Mouse (Mus musculus): ENCODE measurements around the gene Gm2663. TPM values are rescaled to one million over a fixed set of nuclear protein-coding genes. Genes with fewer than 3 reads are reported as not detected.
A peak's percentile ranks its signal among the peaks of the same experiment; 100 is the strongest.
"Not testable (repeated sequence)": the region's sequence is repeated elsewhere in the genome, so short reads cannot be mapped to it uniquely, and the experiment has no call there.

Gm2663 gene
- not detected for total RNA-seq (2018; cell fraction: chromatin; rRNA removed)
- total RNA-seq (2018; cell fraction: cytosol; rRNA removed) = not detected
- total RNA-seq (2018; cell fraction: nucleus; rRNA removed) = not detected
- not detected in 3 replicates for polyA plus RNA-seq (2018)

DNA sequence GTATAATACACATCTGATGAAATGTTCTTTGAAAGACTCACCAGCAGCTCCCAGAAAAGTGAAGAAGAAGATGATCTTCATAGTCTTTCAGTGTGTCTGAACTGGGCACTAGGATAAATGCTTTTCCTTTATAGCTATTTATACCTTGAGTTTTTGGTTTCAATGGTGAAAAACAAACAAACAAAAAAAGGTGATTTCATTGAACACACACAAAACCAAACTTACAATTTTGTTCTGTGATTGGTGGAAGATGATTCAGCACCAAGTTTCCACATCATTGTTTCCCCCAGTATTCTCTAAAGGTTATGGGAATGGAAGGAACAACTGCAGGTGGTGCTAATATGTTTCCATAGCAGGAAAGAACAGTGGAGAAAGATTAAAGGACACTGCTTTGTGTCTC lies at the start of gene Gm2663:
Gm2663 (minus strand) TSS at position 101 of the 400 bp plus-strand sequence.
- not testable (repeated sequence) for H3K79me2 ChIP-seq (ENCODE audit: inconsistent target); H3K27ac ChIP-seq; H3K36me3 ChIP-seq (ENCODE audit: inconsistent target); H3K4me3 ChIP-seq (ENCODE audit: inconsistent target)

GRCm38 (mm10) chr6:41048602-41049001 lies 49.3 kb upstream of the Gm2663 start:
- WGBS (ENCODE audit: missing documents) = 21% methylated on average over 1 of the region's 1 CpGs
- no peak overlapping the region for H3K27ac ChIP-seq
- no peaks in the 10 kb centered on the region for H3K36me3 ChIP-seq (ENCODE audit: inconsistent target)
- H3K4me3 ChIP-seq (ENCODE audit: inconsistent target) = no peak overlapping the region
- H3K79me2 ChIP-seq (ENCODE audit: inconsistent target) = no peaks in the 10 kb centered on the region

GRCm38 (mm10) chr6:41047961-41048360 lies 48.7 kb upstream of the Gm2663 start:
- Histone ChIP-seq H3K79me2 (ENCODE audit: inconsistent target) (no peaks in the 10 kb centered on the region), H3K4me3 (ENCODE audit: inconsistent target) (no peak overlapping the region), H3K36me3 (ENCODE audit: inconsistent target) (no peaks in the 10 kb centered on the region), H3K27ac (no peak overlapping the region)
- WGBS (ENCODE audit: missing documents) = 100% methylated on average over 1 of the region's 1 CpGs

DNA sequence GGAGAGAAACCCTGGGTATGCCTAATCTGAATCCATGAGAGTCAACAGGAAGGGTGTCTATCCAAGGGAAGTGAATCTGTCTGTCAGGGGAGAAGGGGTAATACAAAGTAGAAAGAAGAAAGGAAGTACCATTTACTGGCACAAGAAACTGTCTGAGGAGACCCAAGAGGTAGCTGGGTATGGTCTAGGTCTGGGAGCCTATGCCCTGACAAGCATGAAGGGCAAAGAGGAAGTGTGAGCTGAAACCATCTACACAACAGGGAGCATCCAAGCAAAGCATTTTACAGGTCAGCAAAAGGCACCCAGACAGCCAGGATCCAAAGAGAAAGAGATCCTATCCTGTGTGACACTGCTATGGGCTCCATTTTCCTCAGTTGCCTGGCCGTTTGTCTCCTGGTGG lies 47.9 kb upstream of the Gm2663 start:
- H3K79me2 ChIP-seq (ENCODE audit: inconsistent target) = no peaks in the 10 kb centered on the region
- WGBS (ENCODE audit: missing documents) = 64% methylated on average over 1 of the region's 1 CpGs
- H3K36me3 ChIP-seq (ENCODE audit: inconsistent target) = no peaks in the 10 kb centered on the region
- no peak overlapping the region for H3K4me3 ChIP-seq (ENCODE audit: inconsistent target)
- H3K27ac ChIP-seq = no peak overlapping the region

DNA sequence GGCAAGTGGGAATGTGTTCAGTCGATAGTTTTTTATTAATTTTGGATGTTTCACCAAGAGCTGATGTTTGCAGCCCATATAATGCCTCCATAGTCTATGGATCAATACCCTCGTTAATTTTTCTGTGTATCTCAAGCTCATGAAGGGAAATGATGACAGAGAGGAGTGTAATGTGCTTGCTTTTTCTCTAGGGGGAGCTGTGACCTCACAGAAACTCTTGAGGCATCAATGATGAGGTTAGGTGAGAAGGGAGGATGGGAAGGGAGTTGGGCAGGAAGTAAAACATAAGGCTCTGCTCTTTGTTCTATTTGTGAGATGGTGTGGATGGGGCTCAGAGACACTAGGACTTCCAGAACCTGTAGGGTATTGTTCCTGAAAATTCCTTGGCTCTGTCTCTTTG lies 47.3 kb upstream of the Gm2663 start:
- Histone ChIP-seq H3K27ac (no peak overlapping the region), H3K36me3 (ENCODE audit: inconsistent target) (no peaks in the 10 kb centered on the region), H3K79me2 (ENCODE audit: inconsistent target) (no peaks in the 10 kb centered on the region), H3K4me3 (ENCODE audit: inconsistent target) (no peak overlapping the region)
- 55% methylated on average over 2 of the region's 2 CpGs for WGBS (ENCODE audit: missing documents)

DNA sequence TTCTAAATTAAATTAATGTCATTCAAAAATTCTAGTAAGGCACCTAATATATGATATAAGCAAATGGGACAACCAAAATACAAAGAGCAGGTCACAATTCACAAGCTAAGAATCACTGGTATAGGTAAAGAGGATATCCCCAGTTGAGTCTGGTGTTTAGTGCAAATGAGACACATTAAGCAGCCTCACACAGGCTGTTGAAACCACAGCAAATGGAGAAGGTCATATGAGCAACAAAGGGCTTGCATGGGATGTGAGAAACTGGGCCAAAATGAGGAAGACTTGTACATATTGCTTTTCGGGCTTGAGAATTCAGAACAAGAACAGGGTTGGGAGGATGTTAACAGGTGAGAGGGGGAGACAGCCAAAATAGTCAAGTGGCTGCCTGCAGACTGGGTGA lies 45.5 kb upstream of the Gm2663 start:
- no peak overlapping the region for H3K4me3 ChIP-seq (ENCODE audit: inconsistent target)
- WGBS (ENCODE audit: missing documents) = 14% methylated on average over 1 of the region's 1 CpGs
- H3K79me2 ChIP-seq (ENCODE audit: inconsistent target) = no peaks in the 10 kb centered on the region

DNA sequence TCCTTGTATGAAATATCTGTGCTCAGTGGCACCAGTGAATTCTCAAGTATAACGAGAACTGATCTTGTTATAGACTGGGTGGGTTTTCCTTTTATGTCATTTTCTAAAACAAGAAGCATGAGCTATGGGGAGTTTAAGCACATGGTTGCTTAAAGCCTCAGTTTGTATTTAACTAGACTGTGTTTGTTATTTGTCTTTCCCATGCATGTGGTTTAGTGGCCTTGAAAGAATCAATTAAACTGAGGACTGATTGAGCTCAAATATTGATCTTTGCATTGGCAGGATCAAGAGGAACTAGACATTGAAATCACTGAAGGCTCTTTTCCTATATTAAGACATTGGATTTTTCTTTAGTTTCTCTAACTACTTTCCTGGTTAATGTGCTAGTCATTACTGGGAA lies 45.0 kb upstream of the Gm2663 start:
- H3K4me3 ChIP-seq (ENCODE audit: inconsistent target) = no peak overlapping the region
- H3K27ac ChIP-seq = no peak overlapping the region
- no peaks in the 10 kb centered on the region for H3K79me2 ChIP-seq (ENCODE audit: inconsistent target)
- no peaks in the 10 kb centered on the region for H3K36me3 ChIP-seq (ENCODE audit: inconsistent target)
- 100% methylated on average over 1 of the region's 1 CpGs for WGBS (ENCODE audit: missing documents)

More for the DNA sequence above, 45.5 kb upstream of the Gm2663 start:
- no peak overlapping the region for H3K27ac ChIP-seq
- H3K36me3 ChIP-seq (ENCODE audit: inconsistent target) = no peaks in the 10 kb centered on the region

DNA sequence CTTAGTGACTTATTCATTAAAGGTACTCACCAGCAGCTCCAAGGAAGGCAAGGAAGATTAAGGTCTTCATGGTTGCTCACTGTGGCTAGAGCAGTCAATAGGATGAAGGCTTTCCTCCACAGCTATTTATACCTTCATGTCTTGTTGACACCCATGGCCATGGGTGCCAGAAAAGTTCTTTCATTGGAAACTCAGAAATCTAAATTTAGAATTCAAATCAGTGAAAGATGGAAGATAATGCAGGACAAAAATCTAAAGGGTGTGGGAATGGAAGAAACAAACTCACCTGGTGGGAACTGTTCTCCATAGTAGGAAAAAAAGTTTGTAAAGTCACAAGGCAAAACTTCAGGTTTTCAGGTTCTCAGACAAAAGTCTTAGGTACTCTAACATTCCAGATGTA lies 36.1 kb upstream of the Gm2663 start, which contains the start of gene 2210010C04Rik:
2210010C04Rik (minus strand) TSS at position 101 of the 400 bp plus-strand sequence.
- Histone ChIP-seq H3K27ac (no peak within 1 kb of the TSS), H3K36me3 (ENCODE audit: inconsistent target) (no peaks in the 10 kb centered on the region), H3K4me3 (ENCODE audit: inconsistent target) (no peak within 1 kb of the TSS), H3K79me2 (ENCODE audit: inconsistent target) (no peaks in the 10 kb centered on the region)

DNA sequence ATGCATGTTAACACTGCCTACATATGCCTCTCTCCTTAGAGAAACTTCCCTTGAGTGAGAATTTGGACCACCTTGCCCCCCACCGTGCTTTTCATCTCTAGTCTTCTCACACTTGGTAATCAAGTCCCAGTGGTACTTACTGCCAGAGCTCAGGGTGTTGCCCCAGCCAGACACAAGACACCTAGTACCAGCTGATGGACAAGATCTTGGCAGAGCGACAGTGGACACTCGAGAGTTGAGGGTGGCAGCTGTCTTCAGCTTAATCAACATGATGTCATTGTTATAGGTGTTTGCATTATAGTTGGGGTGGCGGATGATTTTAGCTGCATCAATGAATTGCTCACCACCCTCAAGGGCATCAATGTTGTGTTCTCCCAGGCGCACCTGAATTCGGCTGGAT lies 33.5 kb upstream of the Gm2663 start:
- H3K27ac ChIP-seq = no peak overlapping the region
- H3K79me2 ChIP-seq (ENCODE audit: inconsistent target) = no peaks in the 10 kb centered on the region
- no peak overlapping the region for H3K4me3 ChIP-seq (ENCODE audit: inconsistent target)
- 94% methylated on average over 6 of the region's 6 CpGs for WGBS (ENCODE audit: missing documents)
- no peaks in the 10 kb centered on the region for H3K36me3 ChIP-seq (ENCODE audit: inconsistent target)

- H3K79me2 ChIP-seq (ENCODE audit: inconsistent target) = no peaks in the 10 kb centered on the region
- H3K27ac ChIP-seq = no peak overlapping the region
- WGBS (ENCODE audit: missing documents) = 89% methylated on average over 3 of the region's 3 CpGs
- H3K36me3 ChIP-seq (ENCODE audit: inconsistent target) = no peaks in the 10 kb centered on the region
- no peak overlapping the region for H3K4me3 ChIP-seq (ENCODE audit: inconsistent target)
These were observed 33.0 kb upstream of the Gm2663 start for GRCm38 (mm10) chr6:41032231-41032630.

- H3K36me3 ChIP-seq (ENCODE audit: inconsistent target) = no peaks in the 10 kb centered on the region
- H3K4me3 ChIP-seq (ENCODE audit: inconsistent target) = no peak overlapping the region
- 91% methylated on average over 3 of the region's 3 CpGs for WGBS (ENCODE audit: missing documents)
- no peak overlapping the region for H3K27ac ChIP-seq
- no peaks in the 10 kb centered on the region for H3K79me2 ChIP-seq (ENCODE audit: inconsistent target)
These were observed 31.5 kb upstream of the Gm2663 start for GRCm38 (mm10) chr6:41030821-41031220.

DNA sequence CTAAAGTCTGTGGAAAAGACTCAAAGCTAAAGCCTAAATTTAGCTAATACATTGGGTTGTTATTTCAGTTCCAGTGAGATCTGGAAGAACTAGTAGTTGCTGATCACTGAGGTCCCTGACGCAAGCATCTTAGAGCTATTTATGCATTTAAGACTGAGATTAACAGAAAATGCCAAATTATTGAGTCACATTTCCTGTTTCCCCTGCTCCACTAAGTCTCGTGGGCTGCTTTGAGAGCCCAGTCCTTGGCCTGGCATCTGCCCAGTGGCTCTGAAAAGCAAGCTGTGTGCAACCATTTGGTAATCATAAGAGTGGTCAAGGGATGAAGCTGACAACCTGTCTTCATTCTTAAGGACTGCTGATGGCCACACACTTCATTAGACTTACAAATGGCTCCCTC lies 27.8 kb upstream of the Gm2663 start:
- no peak overlapping the region for H3K4me3 ChIP-seq (ENCODE audit: inconsistent target)
- H3K36me3 ChIP-seq (ENCODE audit: inconsistent target) = no peaks in the 10 kb centered on the region
- WGBS (ENCODE audit: missing documents) = 0% methylated on average over 2 of the region's 2 CpGs
- H3K27ac ChIP-seq = peak overlapping the region; percentile 66
- no peaks in the 10 kb centered on the region for H3K79me2 ChIP-seq (ENCODE audit: inconsistent target)

GRCm38 (mm10) chr6:41025873-41026650 lies 26.8 kb upstream of the Gm2663 start:
- no peaks in the 10 kb centered on the region for H3K36me3 ChIP-seq (ENCODE audit: inconsistent target)
- WGBS (ENCODE audit: missing documents) = 68% methylated on average over 2 of the region's 2 CpGs
- no peak overlapping the region for H3K4me3 ChIP-seq (ENCODE audit: inconsistent target)
- H3K79me2 ChIP-seq (ENCODE audit: inconsistent target) = no peaks in the 10 kb centered on the region
- peak overlapping the region; percentile 66 for H3K27ac ChIP-seq

DNA sequence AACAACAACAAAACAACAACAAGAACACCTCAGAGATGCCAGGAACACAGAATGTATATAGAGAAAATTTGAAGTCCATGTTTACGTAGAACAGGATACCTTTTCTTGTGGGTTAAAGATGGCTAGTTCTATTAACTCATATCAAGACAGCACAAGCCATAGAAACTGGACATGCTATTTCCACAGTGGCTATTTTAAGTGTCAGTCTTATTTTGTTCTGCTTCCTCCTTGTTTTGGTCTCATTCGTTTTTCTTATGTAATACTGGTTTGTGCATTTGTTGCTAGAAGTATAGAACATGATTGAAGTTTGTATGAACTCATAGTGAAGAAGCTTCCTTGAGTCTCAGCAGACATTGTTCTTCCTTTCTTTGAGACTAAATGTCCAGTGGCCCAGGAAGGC lies 19.9 kb upstream of the Gm2663 start:
- Histone ChIP-seq H3K4me3 (ENCODE audit: inconsistent target) (no peak overlapping the region), H3K36me3 (ENCODE audit: inconsistent target) (no peaks in the 10 kb centered on the region), H3K27ac (peak overlapping the region; percentile 4; the same call in 1 of the 2 replicates), H3K79me2 (ENCODE audit: inconsistent target) (no peaks in the 10 kb centered on the region)
- 34% methylated on average over 2 of the region's 2 CpGs for WGBS (ENCODE audit: missing documents)

GRCm38 (mm10) chr6:41018629-41019028 lies 19.4 kb upstream of the Gm2663 start:
- no peak overlapping the region for H3K4me3 ChIP-seq (ENCODE audit: inconsistent target)
- H3K79me2 ChIP-seq (ENCODE audit: inconsistent target) = no peaks in the 10 kb centered on the region
- no peak overlapping the region for H3K27ac ChIP-seq
- H3K36me3 ChIP-seq (ENCODE audit: inconsistent target) = no peaks in the 10 kb centered on the region
- WGBS (ENCODE audit: missing documents) = 15% methylated on average over 2 of the region's 2 CpGs

GRCm38 (mm10) chr6:41015065-41015464 lies 15.8 kb upstream of the Gm2663 start:
- Histone ChIP-seq H3K79me2 (ENCODE audit: inconsistent target) (no peaks in the 10 kb centered on the region), H3K36me3 (ENCODE audit: inconsistent target) (no peaks in the 10 kb centered on the region), H3K4me3 (ENCODE audit: inconsistent target) (no peak overlapping the region), H3K27ac (no peak overlapping the region)
- 51% methylated on average over 4 of the region's 4 CpGs for WGBS (ENCODE audit: missing documents)

Measured in macrophage (primary cell).